Mouse (Mus musculus) heart, postnatal 0 days (tissue): ENCODE data around the gene Fam53b.

Source experiments
- CTCF ChIP-seq: IDR thresholded peaks from 2 replicates; pipeline ENCODE4 v1.5.1; 2016; ENCODE audit warnings: antibody characterized with exemption, control low read depth, low read depth
- EP300 ChIP-seq: IDR thresholded peaks from 2 replicates; pipeline ENCODE4 v1.6.1; 2016; ENCODE audit warnings: antibody characterized with exemption, low read depth

GRCm38 (mm10) chr7:132714236-132714923 lies 99.3 kb downstream of the Fam53b start:
- TF ChIP-seq CTCF (0 out of 2 replicates have a peak, but pooled peaks have one; percentile 4), EP300 (no peak; the same call in none of the 2 replicates)
